Mouse (Mus musculus): Measurements from ENCODE around the gene Celf2. TPM values are rescaled to one million over a fixed set of nuclear protein-coding genes. Genes with fewer than 3 reads are reported as not detected.

Celf2 gene
- polyA plus RNA-seq, 1 experiment from 2014 or later: 191 TPM

DNA sequence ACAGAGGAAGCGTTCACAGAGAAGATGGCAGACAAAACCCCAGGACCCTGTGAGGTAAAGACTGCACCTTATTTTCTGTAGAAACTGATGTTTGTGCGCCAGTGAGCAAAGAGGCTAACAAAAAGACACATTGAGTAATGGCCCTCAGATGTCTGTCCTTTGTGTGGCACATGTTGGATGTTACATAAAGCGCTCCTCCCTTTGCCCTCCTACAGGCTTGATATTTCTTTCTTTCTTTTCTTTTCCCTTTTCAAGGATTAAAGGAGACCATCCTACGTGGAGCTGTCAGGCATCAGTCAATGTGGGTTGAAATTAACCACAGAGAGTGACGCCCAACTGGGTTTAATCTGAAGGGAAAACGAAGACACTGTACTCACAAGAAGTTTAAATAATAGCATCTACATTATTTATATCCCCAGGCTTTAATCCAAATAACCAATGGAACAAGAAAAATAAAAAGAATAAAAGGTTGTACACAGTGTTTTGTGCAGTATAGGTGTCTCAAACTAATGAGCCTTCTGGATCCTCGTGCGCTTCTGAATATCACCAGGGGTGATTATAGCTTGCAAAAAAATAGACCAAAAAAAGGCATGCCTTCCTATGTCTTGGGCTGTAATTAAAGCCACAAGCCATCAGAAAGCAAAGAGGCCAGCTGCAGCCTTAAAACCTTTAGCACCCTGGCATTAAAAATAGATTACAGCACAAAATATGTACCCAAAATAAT lies 21.3 kb upstream of the Celf2 start:
- no peaks in the 10 kb centered on the region for H3K27me3 ChIP-seq (ENCODE audit: control insufficient read depth, insufficient read depth, low read length)
- WGBS: 13% methylated on average over 8 of the region's 8 CpGs
- H3K4me2 ChIP-seq (ENCODE audit: low read length): peak overlapping the region; percentile 22
- H3K4me1 ChIP-seq (ENCODE audit: control insufficient read depth, insufficient read depth, low read length): peaks cover 36% of the 10 kb centered on the region
- peak; percentile 18; the same call in 1 of the 2 replicates for ATAC-seq (ENCODE audit: low FRiP score, low TSS enrichment)
- no peaks in the 10 kb centered on the region for H3K36me3 ChIP-seq (ENCODE audit: control insufficient read depth, insufficient read depth, low read length)
- peak; percentile 52 for DNase-seq
- H3K27ac ChIP-seq (replicated peaks; ENCODE audit: low read depth, low read length): peak overlapping the region; percentile 78
- no peak overlapping the region; the same call in 1 of the 2 replicates for H3K9ac ChIP-seq (replicated peaks; ENCODE audit: low read length)
- H3K9me3 ChIP-seq (ENCODE audit: control insufficient read depth, low read length): no peaks in the 10 kb centered on the region
- no peak overlapping the region for H3K4me3 ChIP-seq (replicated peaks; ENCODE audit: low read depth, low read length)

DNA sequence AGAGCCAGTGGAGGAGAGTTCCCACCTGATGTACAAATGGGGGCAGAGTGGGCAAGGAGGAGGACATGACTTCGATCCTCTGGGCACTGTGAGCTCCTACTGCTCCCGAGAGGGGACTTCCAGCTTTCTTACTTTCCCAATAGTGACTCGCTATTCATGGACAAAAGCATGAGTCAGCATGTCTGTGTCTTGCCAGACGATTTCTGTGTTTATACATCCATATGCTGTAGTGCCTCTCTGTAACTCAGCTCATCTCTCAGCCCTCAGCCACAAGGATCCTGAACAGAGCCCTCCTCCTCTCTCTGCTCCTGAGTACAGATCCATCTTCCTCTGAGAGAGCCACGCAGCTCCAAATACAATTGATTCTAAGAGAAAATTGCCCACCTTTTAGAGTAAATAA lies 20.3 kb upstream of the Celf2 start:
- WGBS: 39% methylated on average over 5 of the region's 5 CpGs
- no peaks in the 10 kb centered on the region for H3K27me3 ChIP-seq (ENCODE audit: control insufficient read depth, insufficient read depth, low read length)
- H3K4me1 ChIP-seq (ENCODE audit: control insufficient read depth, insufficient read depth, low read length): peaks cover 36% of the 10 kb centered on the region
- no peak overlapping the region for H3K9ac ChIP-seq (replicated peaks; ENCODE audit: low read length)
- no peak overlapping the region for H3K4me3 ChIP-seq (replicated peaks; ENCODE audit: low read depth, low read length)
- no peaks in the 10 kb centered on the region for H3K36me3 ChIP-seq (ENCODE audit: control insufficient read depth, insufficient read depth, low read length)
- DNase-seq: peak; percentile 40
- no peaks in the 10 kb centered on the region for H3K9me3 ChIP-seq (ENCODE audit: control insufficient read depth, low read length)
- peak overlapping the region; percentile 42 for H3K27ac ChIP-seq (replicated peaks; ENCODE audit: low read depth, low read length)
- H3K4me2 ChIP-seq (ENCODE audit: low read length): no peak overlapping the region
- ATAC-seq (ENCODE audit: low FRiP score, low TSS enrichment): no peak

DNA sequence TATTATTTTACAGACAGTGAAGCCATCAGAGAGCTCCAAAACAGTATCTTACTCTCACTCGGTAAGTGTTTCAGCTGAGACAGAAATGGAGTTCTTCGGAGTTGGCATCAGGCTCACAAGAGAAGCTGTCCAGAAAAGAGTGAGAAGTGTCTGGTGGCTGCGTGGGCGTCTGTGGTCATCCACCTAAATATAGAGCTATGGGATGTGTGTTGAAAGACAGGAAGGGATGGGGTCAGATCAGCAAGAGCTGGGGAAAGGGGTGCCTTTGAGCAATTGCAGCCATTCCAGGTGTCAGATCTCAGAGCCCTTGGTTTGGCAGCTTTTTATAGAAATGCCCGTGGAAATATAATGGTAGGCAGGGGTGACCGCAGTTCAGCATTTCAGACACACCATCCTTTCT lies 17.3 kb upstream of the Celf2 start:
- ATAC-seq (ENCODE audit: low FRiP score, low TSS enrichment) (no peak), DNase-seq (peak; percentile 36)
- peaks cover 3% of the 10 kb centered on the region; the same call in 1 of the 2 replicates for H3K9me3 ChIP-seq (ENCODE audit: control insufficient read depth, low read length)
- no peak overlapping the region for H3K4me2 ChIP-seq (ENCODE audit: low read length)
- no peaks in the 10 kb centered on the region for H3K36me3 ChIP-seq (ENCODE audit: control insufficient read depth, insufficient read depth, low read length)
- no peak overlapping the region for H3K9ac ChIP-seq (replicated peaks; ENCODE audit: low read length)
- no peak overlapping the region for H3K27ac ChIP-seq (replicated peaks; ENCODE audit: low read depth, low read length)
- H3K4me1 ChIP-seq (ENCODE audit: control insufficient read depth, insufficient read depth, low read length): peaks cover 29% of the 10 kb centered on the region
- no peak overlapping the region for H3K4me3 ChIP-seq (replicated peaks; ENCODE audit: low read depth, low read length)
- no peaks in the 10 kb centered on the region for H3K27me3 ChIP-seq (ENCODE audit: control insufficient read depth, insufficient read depth, low read length)
- WGBS: 26% methylated on average over 6 of the region's 6 CpGs

DNA sequence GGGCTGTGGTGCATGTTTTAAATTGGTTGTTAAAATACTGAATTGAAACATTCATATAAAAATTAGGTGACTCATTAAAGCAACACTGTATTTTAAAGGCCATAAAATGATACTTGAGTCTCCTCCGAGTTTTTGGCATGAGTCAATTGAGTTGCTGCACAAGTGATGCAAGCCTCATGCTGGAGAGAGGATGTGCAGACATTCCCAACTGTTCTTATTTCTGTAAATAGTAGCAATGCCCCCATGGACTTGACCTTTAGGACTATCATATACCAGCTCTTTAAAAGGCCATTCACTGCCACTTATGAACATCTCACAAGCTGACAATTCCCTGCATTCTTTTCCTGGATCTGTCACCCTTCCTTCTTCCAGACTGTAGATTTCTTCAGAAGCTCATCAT lies 10.1 kb upstream of the Celf2 start:
- Histone ChIP-seq H3K9ac (replicated peaks; ENCODE audit: low read length) (no peak overlapping the region), H3K27me3 (ENCODE audit: control insufficient read depth, insufficient read depth, low read length) (no peaks in the 10 kb centered on the region), H3K4me2 (ENCODE audit: low read length) (no peak overlapping the region), H3K36me3 (ENCODE audit: control insufficient read depth, insufficient read depth, low read length) (no peaks in the 10 kb centered on the region), H3K4me1 (ENCODE audit: control insufficient read depth, insufficient read depth, low read length) (no peaks in the 10 kb centered on the region), H3K27ac (replicated peaks; ENCODE audit: low read depth, low read length) (no peak overlapping the region), H3K9me3 (ENCODE audit: control insufficient read depth, low read length) (peaks cover 3% of the 10 kb centered on the region; the same call in 1 of the 2 replicates), H3K4me3 (replicated peaks; ENCODE audit: low read depth, low read length) (no peak overlapping the region)
- no peak for ATAC-seq (ENCODE audit: low FRiP score, low TSS enrichment)
- no peak for DNase-seq
- WGBS: 82% methylated on average over 1 of the region's 1 CpGs

DNA sequence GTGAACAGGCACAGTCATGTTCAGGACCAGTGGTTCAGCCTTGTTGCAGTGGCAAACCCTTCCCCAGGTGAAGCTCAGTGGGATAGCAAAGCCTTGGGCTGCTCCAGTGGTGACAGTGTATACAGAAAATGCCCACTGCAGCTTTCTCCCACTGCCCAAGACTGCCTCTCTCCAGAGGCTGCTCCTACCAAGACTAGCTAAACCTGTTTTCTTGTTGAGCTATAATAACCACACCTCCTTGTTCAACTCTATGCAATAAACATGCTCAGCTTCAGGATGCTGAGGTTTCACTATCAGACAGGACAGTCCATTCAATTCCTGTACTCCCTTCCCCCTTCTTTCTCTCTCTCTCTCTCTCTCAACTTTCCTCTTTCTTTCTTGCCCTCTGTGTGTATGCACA lies 15.9 kb downstream of the Celf2 start:
- no peak for DNase-seq
- no peaks in the 10 kb centered on the region for H3K27me3 ChIP-seq (ENCODE audit: control insufficient read depth, insufficient read depth, low read length)
- no peak overlapping the region for H3K27ac ChIP-seq (replicated peaks; ENCODE audit: low read depth, low read length)
- H3K4me1 ChIP-seq (ENCODE audit: control insufficient read depth, insufficient read depth, low read length): no peaks in the 10 kb centered on the region
- no peak overlapping the region for H3K9ac ChIP-seq (replicated peaks; ENCODE audit: low read length)
- no peak overlapping the region for H3K4me3 ChIP-seq (replicated peaks; ENCODE audit: low read depth, low read length)
- H3K36me3 ChIP-seq (ENCODE audit: control insufficient read depth, insufficient read depth, low read length): no peaks in the 10 kb centered on the region
- no peak overlapping the region for H3K4me2 ChIP-seq (ENCODE audit: low read length)
- no peak for ATAC-seq (ENCODE audit: low FRiP score, low TSS enrichment)
- H3K9me3 ChIP-seq (ENCODE audit: control insufficient read depth, low read length): no peaks in the 10 kb centered on the region

DNA sequence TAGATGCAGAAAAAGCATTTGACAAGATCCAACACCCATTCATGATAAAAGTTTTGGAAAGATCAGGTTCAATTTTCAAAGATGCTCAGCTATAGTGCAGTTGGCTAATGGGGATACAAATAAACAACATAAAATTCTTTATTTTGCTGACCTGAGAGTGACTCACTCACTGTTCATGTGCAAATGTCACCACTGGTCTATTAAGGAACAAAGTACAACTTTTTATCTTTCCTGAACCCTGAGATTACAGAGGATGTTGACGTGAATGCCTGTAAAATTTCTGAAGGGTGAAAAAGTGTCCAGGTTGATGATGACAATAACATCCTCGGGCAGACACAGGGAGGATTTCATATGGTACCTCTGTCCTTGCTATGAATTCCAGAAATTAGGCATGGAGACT lies 24.4 kb downstream of the Celf2 start:
- no peaks in the 10 kb centered on the region for H3K9me3 ChIP-seq (ENCODE audit: control insufficient read depth, low read length)
- H3K27ac ChIP-seq (replicated peaks; ENCODE audit: low read depth, low read length): no peak overlapping the region
- no peak for ATAC-seq (ENCODE audit: low FRiP score, low TSS enrichment)
- H3K4me3 ChIP-seq (replicated peaks; ENCODE audit: low read depth, low read length): no peak overlapping the region
- no peak overlapping the region for H3K4me2 ChIP-seq (ENCODE audit: low read length)
- DNase-seq: no peak
- H3K9ac ChIP-seq (replicated peaks; ENCODE audit: low read length): no peak overlapping the region
- 80% methylated on average over 2 of the region's 2 CpGs for WGBS
- H3K27me3 ChIP-seq (ENCODE audit: control insufficient read depth, insufficient read depth, low read length): no peaks in the 10 kb centered on the region
- no peaks in the 10 kb centered on the region for H3K36me3 ChIP-seq (ENCODE audit: control insufficient read depth, insufficient read depth, low read length)
- no peaks in the 10 kb centered on the region for H3K4me1 ChIP-seq (ENCODE audit: control insufficient read depth, insufficient read depth, low read length)

DNA sequence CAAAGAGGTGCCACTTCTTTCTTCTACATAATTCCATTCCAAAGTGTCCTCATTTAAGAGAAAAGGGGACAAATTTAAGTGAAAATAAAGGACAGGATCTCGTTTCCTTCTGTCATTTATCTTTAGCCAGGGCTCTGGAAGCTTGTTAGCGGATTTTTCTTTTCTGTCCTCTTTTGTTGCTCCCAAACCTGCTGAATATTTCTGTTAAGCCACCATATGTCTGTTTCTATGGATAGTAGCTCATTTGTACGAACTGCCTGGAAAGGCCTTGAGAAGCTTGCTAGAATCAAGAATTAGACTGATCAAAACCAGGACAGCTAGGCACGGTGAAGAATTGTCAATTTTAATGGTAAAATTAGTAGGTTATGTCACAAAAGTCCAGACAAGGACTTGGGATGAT lies 27.3 kb downstream of the Celf2 start:
- Histone ChIP-seq H3K9me3 (ENCODE audit: control insufficient read depth, low read length) (no peaks in the 10 kb centered on the region), H3K36me3 (ENCODE audit: control insufficient read depth, insufficient read depth, low read length) (no peaks in the 10 kb centered on the region), H3K4me3 (replicated peaks; ENCODE audit: low read depth, low read length) (no peak overlapping the region), H3K4me1 (ENCODE audit: control insufficient read depth, insufficient read depth, low read length) (no peaks in the 10 kb centered on the region), H3K27ac (replicated peaks; ENCODE audit: low read depth, low read length) (no peak overlapping the region), H3K9ac (replicated peaks; ENCODE audit: low read length) (no peak overlapping the region), H3K4me2 (ENCODE audit: low read length) (no peak overlapping the region), H3K27me3 (ENCODE audit: control insufficient read depth, insufficient read depth, low read length) (no peaks in the 10 kb centered on the region)
- DNase-seq (no peak), ATAC-seq (ENCODE audit: low FRiP score, low TSS enrichment) (no peak)
- 78% methylated on average over 4 of the region's 4 CpGs for WGBS

DNA sequence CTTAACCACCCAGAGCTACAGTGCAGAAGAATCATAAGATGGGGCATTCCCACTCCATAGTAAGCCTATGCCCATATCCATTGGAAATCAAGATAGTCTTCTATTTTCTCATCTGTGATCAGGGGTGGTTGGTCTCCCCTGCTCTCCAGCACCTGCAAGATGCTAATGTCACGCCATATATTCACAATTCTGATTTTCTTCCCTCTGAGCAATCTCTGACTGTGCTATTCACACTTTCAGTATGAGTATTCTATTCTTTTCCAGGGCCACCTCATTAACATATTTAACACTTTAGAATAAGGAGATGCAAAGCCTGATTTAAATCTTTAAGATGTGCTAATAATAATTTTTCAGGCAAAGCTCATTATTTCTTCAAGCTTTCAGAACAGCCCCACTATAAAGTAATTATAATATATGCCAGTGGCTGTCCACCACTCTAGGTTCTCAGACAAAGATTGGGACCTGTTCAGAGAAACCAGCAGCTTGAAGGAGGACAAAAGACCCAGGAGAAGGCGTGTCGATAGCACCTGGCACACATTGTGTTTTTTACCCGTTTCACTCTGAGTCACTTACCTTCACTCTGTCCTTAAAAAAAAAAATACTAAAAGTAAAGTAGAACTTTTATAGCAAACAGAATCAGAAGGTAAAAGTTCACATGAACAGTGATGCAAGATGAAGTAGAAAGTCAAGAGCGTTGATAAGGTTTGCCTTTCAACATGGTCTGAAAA lies 48.9 kb downstream of the Celf2 start:
- no peak for DNase-seq
- Histone ChIP-seq H3K27ac (replicated peaks; ENCODE audit: low read depth, low read length) (no peak overlapping the region), H3K27me3 (ENCODE audit: control insufficient read depth, insufficient read depth, low read length) (no peaks in the 10 kb centered on the region), H3K4me3 (replicated peaks; ENCODE audit: low read depth, low read length) (no peak overlapping the region), H3K4me2 (ENCODE audit: low read length) (no peak overlapping the region), H3K36me3 (ENCODE audit: control insufficient read depth, insufficient read depth, low read length) (no peaks in the 10 kb centered on the region), H3K4me1 (ENCODE audit: control insufficient read depth, insufficient read depth, low read length) (no peaks in the 10 kb centered on the region), H3K9ac (replicated peaks; ENCODE audit: low read length) (no peak overlapping the region), H3K9me3 (ENCODE audit: control insufficient read depth, low read length) (no peaks in the 10 kb centered on the region)
- WGBS: 67% methylated on average over 5 of the region's 5 CpGs
- no peak for ATAC-seq (ENCODE audit: low FRiP score, low TSS enrichment)
